Mouse (Mus musculus) bone marrow, adult 2 months (tissue): Measurements from ENCODE around the gene Kdm4b.

Source experiments
- CTCF ChIP-seq: fragments of 200-500 bp; IDR thresholded peaks from 2 replicates; pipeline ENCODE4 v1.5.1; 2011; ENCODE audit warnings: low read length, control low read depth; ENCODE audit not compliant: control insufficient read depth, insufficient read depth
- POLR2A ChIP-seq: fragments of 200-500 bp; IDR thresholded peaks from 2 replicates; pipeline ENCODE4 v1.6.1; 2011; ENCODE audit warnings: low read depth, mild to moderate bottlenecking, control low read depth, low read length, borderline replicate concordance; ENCODE audit not compliant: control insufficient read depth

DNA sequence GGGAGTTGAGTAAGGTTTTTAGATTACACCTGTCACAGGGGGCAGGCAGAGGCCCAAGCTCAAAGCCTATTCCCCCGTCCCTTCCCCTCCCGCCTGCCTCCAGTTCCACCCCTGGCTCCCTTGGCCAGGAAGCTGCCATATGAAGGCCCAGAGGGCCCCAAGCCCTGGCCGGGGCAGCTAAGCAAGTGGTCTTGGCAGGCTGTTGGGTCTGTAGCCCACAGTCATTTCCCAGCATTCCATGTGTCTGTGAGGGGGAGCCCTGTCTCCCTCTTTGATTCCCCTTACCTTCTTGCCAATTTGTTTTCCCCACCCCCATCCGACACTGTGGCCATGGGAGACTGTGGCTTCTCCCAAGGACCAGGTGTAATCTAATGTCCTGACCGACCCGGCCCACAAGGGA is 116.5 kb downstream of the Kdm4b start:
- no peak for TF ChIP-seq POLR2A
- no peak for TF ChIP-seq CTCF
